Mouse (Mus musculus): ENCODE results near the gene Vkorc1. TPM values are rescaled to one million over a fixed set of nuclear protein-coding genes. Genes with fewer than 3 reads are reported as not detected.

Gene Vkorc1
- polyA plus RNA-seq, 1 experiment from 2014 or later = 51.9 TPM

DNA sequence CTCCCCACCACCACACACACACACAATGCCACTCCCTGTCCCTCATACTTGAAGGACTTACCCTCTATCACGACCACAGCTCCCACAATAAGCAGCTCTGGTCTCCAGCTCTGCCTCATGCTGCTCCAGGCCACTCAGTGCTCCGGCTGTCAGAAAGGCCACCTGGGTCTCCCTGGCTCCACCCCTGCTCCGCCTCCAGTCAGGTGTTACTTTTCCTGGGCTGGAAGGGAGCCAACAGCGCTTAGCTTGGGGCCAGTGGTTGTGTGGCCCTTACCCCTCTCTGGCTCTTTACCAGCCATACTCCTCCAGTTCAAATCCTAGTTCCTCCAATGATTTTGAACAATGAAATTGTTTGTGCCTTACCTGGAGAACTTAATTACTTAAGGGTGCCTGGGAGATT lies 4.6 kb downstream of the Vkorc1 start, which contains the start of gene Prss53:
Prss53 (minus strand) TSS at position 173 of the 400 bp plus-strand sequence.
- peaks cover 61% of the 10 kb centered on the region for H3K36me3 ChIP-seq
- no peak within 1 kb of the TSS for H3K9ac ChIP-seq (replicated peaks)
- H3K4me3 ChIP-seq (replicated peaks) = no peak within 1 kb of the TSS
- no peak within 1 kb of the TSS for H3K27ac ChIP-seq
- 41% methylated on average over 4 of the region's 4 CpGs for WGBS
- no peaks in the 10 kb centered on the region for H3K27me3 ChIP-seq
- ATAC-seq = no peak
- peaks cover 21% of the 10 kb centered on the region for H3K4me1 ChIP-seq (replicated peaks)
- H3K9me3 ChIP-seq = no peaks in the 10 kb centered on the region
- H3K4me2 ChIP-seq (replicated peaks) = no peak within 1 kb of the TSS

DNA sequence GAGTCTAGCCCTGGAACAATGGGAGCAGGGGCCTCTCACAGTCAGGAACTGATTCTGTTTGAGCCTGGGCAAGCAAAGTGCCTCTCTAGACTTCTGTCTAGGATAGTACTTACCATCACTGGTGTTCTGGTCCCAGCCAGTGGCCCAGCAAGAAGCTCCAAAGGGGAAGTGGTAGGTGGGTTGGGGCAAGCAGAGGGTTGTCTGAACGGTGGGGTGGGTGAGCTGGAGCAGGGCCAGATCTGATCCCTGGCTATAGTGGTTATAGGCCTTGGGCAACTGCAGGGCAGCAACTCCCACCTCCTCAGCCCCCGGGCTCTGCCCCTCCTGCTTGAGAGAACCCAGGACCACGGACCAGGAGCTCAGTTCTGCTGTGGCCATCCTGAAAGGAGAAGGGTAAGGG lies 6.6 kb downstream of the Vkorc1 start:
- Histone ChIP-seq H3K27me3 (no peaks in the 10 kb centered on the region), H3K4me1 (replicated peaks) (peaks cover 29% of the 10 kb centered on the region), H3K4me2 (replicated peaks) (no peak overlapping the region), H3K9me3 (no peaks in the 10 kb centered on the region), H3K27ac (no peak overlapping the region), H3K36me3 (peaks cover 81% of the 10 kb centered on the region), H3K4me3 (replicated peaks) (no peak overlapping the region), H3K9ac (replicated peaks) (no peak overlapping the region)
- no peak for ATAC-seq
- 84% methylated on average over 3 of the region's 3 CpGs for WGBS

DNA sequence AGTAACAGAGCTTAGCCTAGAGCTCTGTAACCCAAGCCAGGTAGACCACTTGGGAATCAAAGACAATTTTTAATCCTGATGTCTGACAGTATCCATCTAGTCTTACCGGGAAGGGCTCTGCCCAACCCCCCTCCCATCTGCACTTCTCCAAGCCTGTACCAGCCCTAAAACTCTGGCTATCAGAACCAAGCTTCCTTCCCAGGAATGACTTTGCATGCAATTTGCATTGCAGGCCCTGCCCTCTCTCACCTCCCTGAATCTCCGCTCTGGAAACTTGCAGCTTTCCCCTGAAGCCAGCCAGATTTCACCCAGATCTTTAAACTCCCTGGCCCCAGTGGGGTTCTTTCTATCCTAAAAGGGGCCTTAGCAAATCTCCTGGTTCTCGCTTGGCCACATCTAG lies 7.6 kb downstream of the Vkorc1 start:
- Histone ChIP-seq H3K9ac (replicated peaks) (no peak overlapping the region), H3K4me1 (replicated peaks) (peaks cover 40% of the 10 kb centered on the region), H3K36me3 (peaks cover 84% of the 10 kb centered on the region), H3K4me3 (replicated peaks) (no peak overlapping the region), H3K27ac (no peak overlapping the region), H3K4me2 (replicated peaks) (no peak overlapping the region), H3K27me3 (no peaks in the 10 kb centered on the region), H3K9me3 (no peaks in the 10 kb centered on the region)
- WGBS = 81% methylated on average over 3 of the region's 3 CpGs
- no peak for ATAC-seq

DNA sequence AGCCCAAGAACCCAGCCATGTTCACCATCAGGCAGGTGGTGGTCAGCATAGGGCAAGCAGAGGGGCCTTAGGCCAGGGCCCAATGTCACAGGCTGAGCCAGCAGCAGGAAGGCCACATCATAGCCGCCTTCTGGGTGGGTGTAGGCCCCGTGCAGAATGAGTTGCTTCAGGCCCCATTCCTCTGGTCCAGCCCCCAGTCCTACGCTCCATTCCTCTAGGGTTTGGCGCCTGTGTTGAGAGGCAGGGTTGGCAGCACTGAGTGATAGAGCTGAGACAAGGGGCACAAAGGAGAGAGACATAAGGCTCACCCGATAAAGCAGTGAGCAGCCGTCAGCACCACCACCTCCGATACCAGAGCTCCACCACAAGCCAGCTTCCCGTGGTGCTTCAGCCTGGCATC lies 8.2 kb downstream of the Vkorc1 start:
- Histone ChIP-seq H3K9me3 (no peaks in the 10 kb centered on the region), H3K27me3 (no peaks in the 10 kb centered on the region), H3K27ac (no peak overlapping the region), H3K4me3 (replicated peaks) (no peak overlapping the region), H3K4me2 (replicated peaks) (no peak overlapping the region), H3K36me3 (peaks cover 87% of the 10 kb centered on the region), H3K9ac (replicated peaks) (no peak overlapping the region), H3K4me1 (replicated peaks) (peaks cover 43% of the 10 kb centered on the region)
- no peak for ATAC-seq
- WGBS = 88% methylated on average over 8 of the region's 8 CpGs

DNA sequence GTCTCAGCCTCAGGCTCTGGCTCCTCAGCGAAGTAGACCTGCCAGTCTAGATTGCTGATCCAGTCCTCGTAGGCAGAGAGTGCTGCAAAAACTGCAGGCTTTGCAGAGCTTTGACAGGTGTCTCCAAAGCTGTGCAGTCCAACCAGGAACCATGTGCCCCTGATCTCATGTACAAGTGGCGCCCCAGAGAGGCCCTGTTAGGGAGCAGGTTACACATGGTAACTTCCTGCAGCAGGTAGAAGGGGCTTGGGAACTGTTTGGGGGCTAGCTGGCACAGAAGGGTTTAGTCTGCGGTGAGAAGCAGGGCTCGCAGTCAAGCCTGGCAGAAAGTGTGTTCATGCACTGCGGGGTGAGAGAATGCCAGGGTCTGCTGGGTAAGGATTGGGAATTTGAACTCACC lies 8.9 kb downstream of the Vkorc1 start:
- Histone ChIP-seq H3K4me2 (replicated peaks) (no peak overlapping the region), H3K4me1 (replicated peaks) (peaks cover 43% of the 10 kb centered on the region), H3K9me3 (no peaks in the 10 kb centered on the region), H3K36me3 (peaks cover 93% of the 10 kb centered on the region), H3K9ac (replicated peaks) (no peak overlapping the region), H3K27me3 (no peaks in the 10 kb centered on the region), H3K4me3 (replicated peaks) (no peak overlapping the region), H3K27ac (no peak overlapping the region)
- no peak for ATAC-seq
- 92% methylated on average over 6 of the region's 6 CpGs for WGBS

DNA sequence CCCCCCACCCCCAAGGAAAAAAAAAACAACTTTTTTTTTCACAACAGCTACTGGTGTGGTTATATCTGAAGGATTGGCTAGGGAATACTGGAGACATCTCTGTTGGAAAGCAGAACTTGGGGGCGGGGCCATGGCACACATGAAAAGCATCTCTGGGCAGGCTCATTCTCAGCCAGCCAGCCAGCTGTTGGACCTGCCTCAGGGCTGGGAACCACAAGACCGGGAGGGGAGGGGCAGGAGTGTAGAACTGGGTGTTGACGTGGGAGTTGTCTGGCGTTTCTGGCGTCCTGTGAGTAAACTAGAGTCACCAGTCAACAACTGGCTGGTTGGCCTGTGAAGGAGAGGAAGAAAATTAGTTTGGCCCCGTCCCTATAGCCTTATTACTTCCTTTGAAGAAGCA lies 9.5 kb downstream of the Vkorc1 start:
- no peaks in the 10 kb centered on the region for H3K9me3 ChIP-seq
- ATAC-seq = no peak
- no peak overlapping the region; the same call in 1 of the 2 replicates for H3K9ac ChIP-seq (replicated peaks)
- no peak overlapping the region for H3K4me2 ChIP-seq (replicated peaks)
- H3K4me3 ChIP-seq (replicated peaks) = no peak overlapping the region
- WGBS = 78% methylated on average over 6 of the region's 6 CpGs
- H3K27ac ChIP-seq = no peak overlapping the region
- H3K27me3 ChIP-seq = no peaks in the 10 kb centered on the region
- H3K36me3 ChIP-seq = peaks cover 99% of the 10 kb centered on the region
- peaks cover 43% of the 10 kb centered on the region for H3K4me1 ChIP-seq (replicated peaks)

DNA sequence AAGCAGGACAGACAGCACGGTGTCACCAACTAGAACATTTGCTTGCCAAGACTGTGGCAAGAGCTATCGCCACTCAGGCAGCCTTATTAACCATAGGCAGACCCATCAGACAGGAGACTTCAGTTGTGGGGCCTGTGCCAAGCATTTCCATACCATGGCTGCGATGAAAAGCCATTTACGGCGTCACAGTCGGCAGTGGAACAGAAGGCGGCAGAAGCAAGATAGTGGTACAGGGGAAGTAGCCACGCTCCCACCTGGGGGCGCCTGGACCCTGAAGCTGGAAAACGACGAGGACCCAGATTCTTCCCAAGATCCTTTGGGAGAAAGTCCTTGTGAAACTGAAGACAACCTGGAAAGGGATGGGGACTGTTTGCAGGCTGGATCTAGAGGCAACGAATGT lies 15.0 kb downstream of the Vkorc1 start:
- no peak overlapping the region for H3K9ac ChIP-seq (replicated peaks)
- WGBS = 91% methylated on average over 12 of the region's 12 CpGs
- ATAC-seq = no peak
- H3K4me3 ChIP-seq (replicated peaks) = no peak overlapping the region
- no peak overlapping the region for H3K4me2 ChIP-seq (replicated peaks)
- H3K36me3 ChIP-seq = peaks cover 75% of the 10 kb centered on the region
- no peaks in the 10 kb centered on the region for H3K9me3 ChIP-seq
- no peak overlapping the region for H3K27ac ChIP-seq
- H3K4me1 ChIP-seq (replicated peaks) = peaks cover 45% of the 10 kb centered on the region
- H3K27me3 ChIP-seq = no peaks in the 10 kb centered on the region

DNA sequence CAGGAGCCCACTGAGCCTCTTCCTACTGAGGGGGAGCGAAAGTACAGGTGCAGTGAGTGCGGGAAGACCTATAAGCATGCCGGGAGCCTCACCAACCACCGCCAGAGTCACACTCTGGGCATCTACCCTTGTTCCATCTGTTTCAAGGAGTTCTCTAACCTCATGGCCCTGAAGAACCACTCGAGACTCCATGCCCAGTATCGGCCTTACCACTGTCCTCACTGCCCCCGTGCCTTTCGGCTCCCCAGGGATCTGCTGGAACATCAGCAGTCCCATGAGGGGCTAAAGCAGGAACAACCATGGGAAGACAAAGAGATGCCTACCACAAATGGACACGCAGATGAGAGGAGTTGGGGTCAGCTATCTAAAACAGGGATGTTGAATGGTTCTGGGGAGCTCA lies 16.1 kb downstream of the Vkorc1 start:
- no peak overlapping the region for H3K9ac ChIP-seq (replicated peaks)
- ATAC-seq = no peak
- 94% methylated on average over 9 of the region's 9 CpGs for WGBS
- no peak overlapping the region for H3K27ac ChIP-seq
- peaks cover 38% of the 10 kb centered on the region for H3K4me1 ChIP-seq (replicated peaks)
- H3K27me3 ChIP-seq = no peaks in the 10 kb centered on the region
- peaks cover 64% of the 10 kb centered on the region for H3K36me3 ChIP-seq
- H3K4me3 ChIP-seq (replicated peaks) = no peak overlapping the region
- H3K4me2 ChIP-seq (replicated peaks) = no peak overlapping the region
- H3K9me3 ChIP-seq = no peaks in the 10 kb centered on the region

DNA sequence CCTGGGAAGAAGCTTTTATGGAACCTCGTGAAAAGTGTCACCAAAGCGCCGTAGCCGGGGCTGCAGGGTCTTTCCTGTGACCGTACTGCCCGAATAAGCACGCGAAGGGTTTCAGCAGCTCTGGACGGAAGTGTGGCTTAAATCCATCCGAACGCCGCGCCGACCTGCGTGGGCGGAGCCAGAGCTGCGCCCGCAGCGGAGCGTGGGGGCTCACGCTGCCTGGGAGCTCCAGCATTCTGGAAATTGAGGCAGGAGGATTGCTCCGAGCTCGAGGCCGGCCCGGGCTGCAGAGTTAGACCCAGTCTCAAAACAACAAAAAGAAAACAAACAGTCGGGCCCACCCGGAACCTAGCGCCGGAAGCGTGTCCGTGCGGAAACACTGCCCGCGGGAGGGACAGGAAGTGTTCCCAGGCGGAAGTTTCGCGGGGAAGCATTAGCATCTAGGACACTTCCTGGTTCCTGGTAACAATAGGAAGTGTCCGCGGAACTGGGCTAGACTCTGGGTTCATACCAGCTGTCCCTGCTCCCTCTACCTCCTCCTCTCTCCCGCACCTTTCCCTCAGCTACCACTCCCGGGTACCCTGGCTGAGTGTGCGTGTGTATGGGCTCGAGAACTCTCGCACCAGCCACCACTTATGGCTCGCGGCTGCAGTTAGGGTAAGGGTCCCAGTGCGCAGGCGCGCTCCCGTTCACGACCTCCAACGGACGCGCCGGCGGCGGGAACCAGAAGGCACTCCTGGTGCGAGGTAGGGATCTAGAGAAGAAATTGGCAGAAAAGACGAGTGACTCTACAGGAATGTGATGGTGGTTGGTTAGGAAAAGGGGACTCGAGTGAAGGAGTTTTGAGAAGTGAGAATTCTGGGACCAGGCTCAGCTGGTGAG lies 18.7 kb downstream of the Vkorc1 start, which contains the start of gene Zfp668:
Zfp668 (minus strand) TSS at position 362 of the 882 bp plus-strand sequence.
- H3K4me3 ChIP-seq (replicated peaks) = peak within 1 kb of the TSS; percentile 98
- ATAC-seq = peak; percentile 69
- peak within 1 kb of the TSS; percentile 90 for H3K4me2 ChIP-seq (replicated peaks)
- WGBS = under 1% methylated on average over 60 of the region's 60 CpGs
- peaks cover 49% of the 10 kb centered on the region for H3K36me3 ChIP-seq
- no peaks in the 10 kb centered on the region for H3K9me3 ChIP-seq
- H3K27me3 ChIP-seq = no peaks in the 10 kb centered on the region
- H3K4me1 ChIP-seq (replicated peaks) = peaks cover 39% of the 10 kb centered on the region
- H3K9ac ChIP-seq (replicated peaks) = peak within 1 kb of the TSS; percentile 91
- peak within 1 kb of the TSS; percentile 99 for H3K27ac ChIP-seq

DNA sequence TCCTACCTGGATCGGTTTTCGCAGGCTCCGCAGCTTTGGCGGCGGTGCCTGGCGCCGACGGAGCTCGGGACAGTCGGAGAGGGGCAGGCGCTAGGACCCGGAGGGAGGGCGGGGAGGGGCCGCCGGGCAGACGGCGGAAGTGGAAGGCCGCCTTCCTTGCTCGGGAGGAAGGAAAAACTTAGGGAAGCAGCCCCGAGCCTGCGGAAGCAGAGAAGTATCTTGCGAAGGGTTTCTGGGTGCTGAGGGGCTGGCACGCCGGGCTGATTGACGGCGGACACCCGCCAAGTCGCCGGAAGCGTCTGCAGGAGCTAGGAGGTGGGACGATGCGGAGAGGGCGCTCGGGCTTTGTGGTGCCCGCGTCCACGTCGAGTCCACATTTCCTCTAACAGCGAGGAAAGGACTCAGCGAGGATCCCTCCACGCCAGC lies 19.4 kb downstream of the Vkorc1 start, which contains the start of gene Zfp646:
Zfp646 (plus strand) TSS at position 181 of the 426 bp plus-strand sequence.
- peak within 1 kb of the TSS; percentile 90 for H3K4me2 ChIP-seq (replicated peaks)
- H3K27ac ChIP-seq = peak within 1 kb of the TSS; percentile 99
- WGBS = under 1% methylated on average over 41 of the region's 41 CpGs
- no peaks in the 10 kb centered on the region for H3K9me3 ChIP-seq
- peak within 1 kb of the TSS; percentile 91 for H3K9ac ChIP-seq (replicated peaks)
- peak within 1 kb of the TSS; percentile 98 for H3K4me3 ChIP-seq (replicated peaks)
- no peaks in the 10 kb centered on the region for H3K27me3 ChIP-seq
- H3K4me1 ChIP-seq (replicated peaks) = peaks cover 39% of the 10 kb centered on the region
- peak; percentile 92 for ATAC-seq
- peaks cover 48% of the 10 kb centered on the region for H3K36me3 ChIP-seq

DNA sequence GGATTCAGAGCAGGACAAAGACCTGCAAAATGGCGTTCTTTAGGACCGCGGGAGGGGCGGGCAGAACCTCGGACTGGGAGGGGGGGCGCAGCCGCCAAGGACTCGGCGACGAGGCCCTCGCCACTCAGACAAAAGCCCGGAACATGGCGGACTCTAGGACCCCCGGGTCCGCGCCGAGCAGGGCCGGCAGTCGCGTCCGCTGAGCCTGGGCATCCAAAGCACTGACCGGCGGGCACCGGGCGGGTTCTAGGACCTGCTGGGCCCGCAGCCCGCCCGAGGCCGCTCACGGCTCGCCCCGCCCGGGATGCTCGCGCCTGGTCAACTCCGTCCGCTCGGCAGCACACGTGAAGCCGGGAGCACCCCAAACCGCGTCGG lies 19.8 kb downstream of the Vkorc1 start:
- ATAC-seq = peak; percentile 97
- Histone ChIP-seq H3K9ac (replicated peaks) (peak overlapping the region; percentile 91), H3K9me3 (no peaks in the 10 kb centered on the region), H3K4me1 (replicated peaks) (peaks cover 39% of the 10 kb centered on the region), H3K4me2 (replicated peaks) (peak overlapping the region; percentile 90), H3K27me3 (no peaks in the 10 kb centered on the region), H3K36me3 (peaks cover 48% of the 10 kb centered on the region), H3K27ac (peak overlapping the region; percentile 99), H3K4me3 (replicated peaks) (peak overlapping the region; percentile 98)
- whole genome bisulfite sequencing = under 1% methylated on average over 42 of the region's 43 CpGs

DNA sequence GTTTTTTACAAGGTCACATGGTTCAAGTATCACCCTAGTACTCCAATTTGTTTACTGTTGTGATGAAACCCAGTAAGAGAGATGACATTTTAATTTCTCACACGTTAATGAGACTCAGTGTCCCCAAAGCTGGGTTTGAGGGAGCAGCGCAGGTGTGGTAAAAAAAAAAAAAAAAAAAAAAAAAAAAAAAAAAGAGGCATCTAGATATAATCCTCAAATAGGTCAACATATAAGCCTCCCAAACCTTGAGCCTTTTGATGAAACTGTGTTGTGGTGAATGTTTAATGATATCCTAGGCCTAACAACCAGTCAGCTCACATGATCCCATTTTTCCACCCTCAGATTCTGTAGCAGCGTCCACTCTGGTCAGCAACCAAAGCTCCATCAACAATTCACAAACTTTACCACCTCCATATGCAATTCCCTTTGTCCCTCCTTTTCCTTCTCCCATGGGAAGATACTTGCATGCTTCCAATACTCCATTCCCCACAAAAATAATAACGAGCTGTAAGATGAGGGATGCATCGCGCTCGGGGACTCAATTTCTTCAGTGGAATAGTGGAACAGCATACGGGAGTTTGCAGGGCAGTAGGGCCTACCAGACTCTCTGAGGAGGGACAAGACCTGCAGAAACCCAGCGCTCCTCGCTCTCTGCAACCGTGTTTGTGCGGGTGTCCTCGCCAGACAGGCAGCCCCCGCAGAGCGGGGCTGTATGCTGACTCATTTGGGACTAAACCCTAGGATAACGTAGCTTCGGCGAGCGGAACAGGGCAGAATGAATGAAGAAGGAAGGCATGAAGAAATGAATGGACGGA lies 20.4 kb downstream of the Vkorc1 start:
- 4% methylated on average over 20 of the region's 20 CpGs for WGBS
- ATAC-seq = peak; percentile 44; the same call in 1 of the 2 replicates
- H3K9ac ChIP-seq (replicated peaks) = peak overlapping the region; percentile 91
- peaks cover 39% of the 10 kb centered on the region for H3K4me1 ChIP-seq (replicated peaks)
- no peaks in the 10 kb centered on the region for H3K27me3 ChIP-seq
- peaks cover 48% of the 10 kb centered on the region for H3K36me3 ChIP-seq
- H3K4me2 ChIP-seq (replicated peaks) = peak overlapping the region; percentile 78
- H3K4me3 ChIP-seq (replicated peaks) = peak overlapping the region; percentile 98
- H3K27ac ChIP-seq = peak overlapping the region; percentile 99
- no peaks in the 10 kb centered on the region for H3K9me3 ChIP-seq
